Mouse (Mus musculus): ENCODE data around the gene Prr12. TPM values are rescaled to one million over a fixed set of nuclear protein-coding genes. Genes with fewer than 3 reads are reported as not detected.
A peak's percentile ranks its signal among the peaks of the same experiment; 100 is the strongest.
"Not testable (repeated sequence)": the region's sequence is repeated elsewhere in the genome, so short reads cannot be mapped to it uniquely, and the experiment has no call there.

Prr12 gene
- total RNA-seq (2014; rRNA removed) (14.0 and 18.1 TPM in 2 replicates), polyA plus RNA-seq (2015; fragmentation: Nextera tagmentation; extraction: Ambion mirVana) (7.5 and 9.2 TPM in 2 replicates)

GRCm38 (mm10) chr7:45052862-45053116 lies at the start of gene Prr12:
TSS of gene Prr12 (minus strand) at chr7:45052881.
- ATAC-seq = peak; percentile 10; the same call in 1 of the 2 replicates
- Histone ChIP-seq H3K4me3 (ENCODE audit: low read length) (peak within 1 kb of the TSS; percentile 88), H3K4me2 (ENCODE audit: low read depth, low read length) (peak within 1 kb of the TSS; percentile 96), H3K9ac (replicated peaks; ENCODE audit: low read length) (peak within 1 kb of the TSS; percentile 81), H3K27ac (peak within 1 kb of the TSS; percentile 99), H3K4me1 (ENCODE audit: insufficient read depth, low read length) (0 out of 2 replicates have a peak, but pooled peaks cover 5% of the 10 kb centered on the region), H3K36me3 (ENCODE audit: insufficient read depth, low read length) (peaks cover 23% of the 10 kb centered on the region), H3K9me3 (ENCODE audit: low read length) (no peaks in the 10 kb centered on the region), H3K27me3 (ENCODE audit: insufficient read depth, low read length) (no peaks in the 10 kb centered on the region)
- DNase-seq (ENCODE audit: low spot score) = peak; percentile 77
- 0% methylated on average over 3 of the region's 18 CpGs for WGBS
- TF ChIP-seq CTCF (IDR thresholded peaks at IDR 0.05; ENCODE audit: low read depth) = no peak

GRCm38 (mm10) chr7:45102441-45102840 lies 49.8 kb upstream of the Prr12 start:
- Histone ChIP-seq H3K27ac (no peak overlapping the region), H3K4me2 (ENCODE audit: low read depth, low read length) (peak overlapping the region; percentile 35), H3K9me3 (ENCODE audit: low read length) (no peaks in the 10 kb centered on the region), H3K36me3 (ENCODE audit: insufficient read depth, low read length) (no peaks in the 10 kb centered on the region), H3K4me3 (ENCODE audit: low read length) (no peak overlapping the region), H3K4me1 (ENCODE audit: insufficient read depth, low read length) (no peaks in the 10 kb centered on the region; the same call in 1 of the 2 replicates), H3K9ac (replicated peaks; ENCODE audit: low read length) (no peak overlapping the region), H3K27me3 (ENCODE audit: insufficient read depth, low read length) (no peaks in the 10 kb centered on the region)
- no peak for TF ChIP-seq CTCF (IDR thresholded peaks at IDR 0.05; ENCODE audit: low read depth)
- DNase-seq (ENCODE audit: low spot score) = no peak
- WGBS = 87% methylated on average over 11 of the region's 11 CpGs
- ATAC-seq = no peak

DNA sequence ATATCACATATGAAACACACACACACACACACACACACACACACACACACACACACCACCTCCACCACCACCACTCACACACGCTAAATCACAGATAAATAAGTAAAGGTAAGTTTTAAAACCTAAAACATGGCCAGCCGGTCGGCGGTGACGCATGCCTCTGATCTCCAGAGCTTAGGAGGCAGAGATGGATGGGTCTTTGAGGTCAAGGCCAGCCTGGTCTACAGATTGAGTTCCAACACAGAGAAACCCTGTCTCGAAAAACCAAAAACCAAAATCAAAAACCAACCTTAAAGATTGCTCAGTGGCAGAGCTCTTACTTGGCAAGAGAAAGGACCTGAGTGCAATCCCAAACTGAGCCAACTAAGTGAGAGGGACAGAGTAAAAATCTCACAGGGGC lies 47.4 kb upstream of the Prr12 start:
- H3K27me3 ChIP-seq (ENCODE audit: insufficient read depth, low read length) = no peaks in the 10 kb centered on the region
- DNase-seq (ENCODE audit: low spot score) (no peak), ATAC-seq (no peak)
- H3K9ac ChIP-seq (replicated peaks; ENCODE audit: low read length) = no peak overlapping the region
- H3K4me3 ChIP-seq (ENCODE audit: low read length) = no peak overlapping the region
- H3K36me3 ChIP-seq (ENCODE audit: insufficient read depth, low read length) = no peaks in the 10 kb centered on the region
- no peaks in the 10 kb centered on the region for H3K9me3 ChIP-seq (ENCODE audit: low read length)
- no peak overlapping the region for H3K27ac ChIP-seq
- H3K4me2 ChIP-seq (ENCODE audit: low read depth, low read length) = no peak overlapping the region
- no peak for TF ChIP-seq CTCF (IDR thresholded peaks at IDR 0.05; ENCODE audit: low read depth)
- no peaks in the 10 kb centered on the region; the same call in 1 of the 2 replicates for H3K4me1 ChIP-seq (ENCODE audit: insufficient read depth, low read length)
- 94% methylated on average over 6 of the region's 6 CpGs for WGBS

DNA sequence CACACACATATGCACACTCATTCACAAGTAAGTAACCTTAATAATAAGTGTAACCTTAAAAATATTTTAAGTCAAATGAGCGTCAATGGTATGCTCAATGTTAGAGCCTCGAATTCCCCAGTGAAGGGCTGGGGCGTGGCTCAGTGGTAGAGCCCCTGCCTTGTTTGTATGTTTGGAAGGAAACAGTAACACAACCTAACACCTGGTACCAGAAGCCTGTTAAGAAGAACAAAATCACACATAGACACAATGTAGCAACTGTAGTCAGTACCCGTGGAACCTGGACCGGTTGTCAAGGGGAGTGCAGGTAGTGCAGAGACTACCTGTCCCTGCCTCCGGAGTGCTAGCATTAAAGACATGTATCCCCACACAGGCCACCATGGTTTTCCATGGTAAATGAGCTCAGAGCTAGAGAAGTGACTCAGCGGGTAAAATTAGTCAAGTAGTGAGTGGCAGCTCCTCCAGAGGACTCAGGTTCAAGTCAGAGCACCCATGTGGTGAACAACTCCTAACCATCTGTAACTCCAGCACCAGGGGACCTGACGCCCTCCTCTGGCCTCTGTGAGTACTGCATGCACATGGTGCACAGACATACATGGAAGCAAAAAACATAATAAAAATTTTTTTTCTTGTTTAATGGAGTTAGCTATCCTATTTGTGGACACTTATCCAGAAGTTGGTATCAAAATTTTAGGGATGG lies 46.0 kb upstream of the Prr12 start:
- H3K4me2 ChIP-seq (ENCODE audit: low read depth, low read length) = no peak overlapping the region
- TF ChIP-seq CTCF (IDR thresholded peaks at IDR 0.05; ENCODE audit: low read depth) = peak; percentile 48
- H3K9ac ChIP-seq (replicated peaks; ENCODE audit: low read length) = no peak overlapping the region
- DNase-seq (ENCODE audit: low spot score) (no peak), ATAC-seq (no peak)
- H3K9me3 ChIP-seq (ENCODE audit: low read length) = no peaks in the 10 kb centered on the region
- H3K4me3 ChIP-seq (ENCODE audit: low read length) = no peak overlapping the region
- no peak overlapping the region for H3K27ac ChIP-seq
- H3K4me1 ChIP-seq (ENCODE audit: insufficient read depth, low read length) = no peaks in the 10 kb centered on the region; the same call in 1 of the 2 replicates
- H3K36me3 ChIP-seq (ENCODE audit: insufficient read depth, low read length) = no peaks in the 10 kb centered on the region
- no peaks in the 10 kb centered on the region for H3K27me3 ChIP-seq (ENCODE audit: insufficient read depth, low read length)
- 88% methylated on average over 8 of the region's 8 CpGs for WGBS

- no peak for TF ChIP-seq CTCF (IDR thresholded peaks at IDR 0.05; ENCODE audit: low read depth)
- Histone ChIP-seq H3K9me3 (ENCODE audit: low read length) (no peaks in the 10 kb centered on the region), H3K9ac (replicated peaks; ENCODE audit: low read length) (no peak overlapping the region), H3K4me3 (ENCODE audit: low read length) (no peak overlapping the region), H3K27ac (no peak overlapping the region), H3K27me3 (ENCODE audit: insufficient read depth, low read length) (no peaks in the 10 kb centered on the region), H3K36me3 (ENCODE audit: insufficient read depth, low read length) (no peaks in the 10 kb centered on the region), H3K4me1 (ENCODE audit: insufficient read depth, low read length) (no peaks in the 10 kb centered on the region; the same call in 1 of the 2 replicates), H3K4me2 (ENCODE audit: low read depth, low read length) (no peak overlapping the region)
- DNase-seq (ENCODE audit: low spot score) = no peak
- WGBS = 74% methylated on average over 6 of the region's 6 CpGs
- no peak for ATAC-seq
Measured at GRCm38 (mm10) chr7:45097479-45097878, 44.8 kb upstream of the Prr12 start.

GRCm38 (mm10) chr7:45095965-45096364 lies 43.3 kb upstream of the Prr12 start:
- not testable (repeated sequence) for DNase-seq (ENCODE audit: low spot score); H3K27ac ChIP-seq; H3K27me3 ChIP-seq (ENCODE audit: insufficient read depth, low read length); H3K4me1 ChIP-seq (ENCODE audit: insufficient read depth, low read length); H3K9me3 ChIP-seq (ENCODE audit: low read length); H3K36me3 ChIP-seq (ENCODE audit: insufficient read depth, low read length); H3K9ac ChIP-seq (replicated peaks; ENCODE audit: low read length); H3K4me2 ChIP-seq (ENCODE audit: low read depth, low read length); ATAC-seq; H3K4me3 ChIP-seq (ENCODE audit: low read length)
- 93% methylated on average over 14 of the region's 14 CpGs for WGBS

GRCm38 (mm10) chr7:45095367-45095766 lies 42.7 kb upstream of the Prr12 start:
- DNase-seq (ENCODE audit: low spot score) (no peak), ATAC-seq (no peak)
- WGBS = 82% methylated on average over 6 of the region's 6 CpGs
- Histone ChIP-seq H3K9me3 (ENCODE audit: low read length) (no peaks in the 10 kb centered on the region), H3K4me2 (ENCODE audit: low read depth, low read length) (no peak overlapping the region), H3K36me3 (ENCODE audit: insufficient read depth, low read length) (no peaks in the 10 kb centered on the region), H3K4me3 (ENCODE audit: low read length) (no peak overlapping the region), H3K9ac (replicated peaks; ENCODE audit: low read length) (no peak overlapping the region), H3K27ac (no peak overlapping the region), H3K4me1 (ENCODE audit: insufficient read depth, low read length) (no peaks in the 10 kb centered on the region), H3K27me3 (ENCODE audit: insufficient read depth, low read length) (no peaks in the 10 kb centered on the region)
- no peak for TF ChIP-seq CTCF (IDR thresholded peaks at IDR 0.05; ENCODE audit: low read depth)

All from hindbrain, postnatal 0 days (tissue).